ENCODE assay signal across 9 mouse cellular contexts in the genomic region with DNA sequence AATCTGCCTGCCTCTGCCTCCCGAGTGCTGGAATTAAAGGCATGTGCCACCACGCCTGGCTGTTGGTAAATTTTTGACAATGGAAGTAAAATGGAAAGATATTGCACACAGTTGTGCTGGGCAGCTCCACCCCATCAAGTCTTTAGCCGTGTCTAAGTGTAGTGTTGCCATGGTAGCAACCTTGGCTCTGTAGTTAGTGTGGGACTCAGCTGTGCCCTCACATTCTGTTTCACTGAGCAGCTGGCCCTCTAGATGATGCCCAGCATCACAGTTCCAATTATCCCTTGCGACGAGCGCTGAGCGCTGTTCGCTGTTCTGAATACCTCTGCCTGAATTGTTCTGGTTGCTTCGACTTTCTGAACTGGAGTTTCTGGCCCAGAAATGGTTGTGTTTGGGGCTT. TPM values are rescaled to one million over a fixed set of nuclear protein-coding genes. Genes with fewer than 3 reads are reported as not detected.
A peak's percentile ranks its signal among the peaks of the same experiment; 100 is the strongest.
DNase-seq lines count a peak whose midpoint lies in the region; ATAC-seq lines count a peak whose summit lies in the region.
"Had no signal": no experiment of that assay in that cellular context is flagged by ENCODE, and none has a peak within 500 bp of the region (broad histone marks: within the 10 kb centered on the region; RNA-seq: fewer than 3 reads in every experiment).

No protein-coding gene starts in this region.

- H3K4me2 ChIP-seq in heart, embryonic 16.5 days (ENCODE audit: low read depth, low read length), result no peak overlapping the region
- no peak overlapping the region for H3K4me2 ChIP-seq in forebrain, embryonic 14.5 days (ENCODE audit: low read length)
- H3K4me2 ChIP-seq in midbrain, embryonic 14.5 days (ENCODE audit: low read length), result no peak overlapping the region

- H3K27ac ChIP-seq in heart, embryonic 16.5 days (ENCODE audit: low read length), result peak overlapping the region; percentile 97
- peak overlapping the region; percentile 70 for H3K27ac ChIP-seq in forebrain, embryonic 14.5 days (ENCODE audit: low read depth, low read length)
- H3K27ac ChIP-seq in midbrain, embryonic 14.5 days (replicated peaks; ENCODE audit: low read depth, low read length), result peak overlapping the region; percentile 49; the same call in 1 of the 2 replicates

- H3K4me1 ChIP-seq in heart, embryonic 16.5 days (ENCODE audit: control insufficient read depth, insufficient read depth, low read length), result peaks cover 76% of the 10 kb centered on the region
- H3K4me1 ChIP-seq in forebrain, embryonic 14.5 days (ENCODE audit: control insufficient read depth, insufficient read depth, low read length), result peaks cover 30% of the 10 kb centered on the region
- peaks cover 38% of the 10 kb centered on the region for H3K4me1 ChIP-seq in midbrain, embryonic 14.5 days (ENCODE audit: control insufficient read depth, insufficient read depth, low read length)

- no peak overlapping the region for H3K9ac ChIP-seq in heart, embryonic 16.5 days (ENCODE audit: low read length)
- no peak overlapping the region for H3K9ac ChIP-seq in forebrain, embryonic 14.5 days (ENCODE audit: low read length)
- H3K9ac ChIP-seq in midbrain, embryonic 14.5 days (replicated peaks; ENCODE audit: low read length), result no peak overlapping the region

- H3K4me3 ChIP-seq in heart, embryonic 16.5 days (ENCODE audit: low read length), result no peak overlapping the region
- no peak overlapping the region for H3K4me3 ChIP-seq in forebrain, embryonic 14.5 days (ENCODE audit: low read depth, low read length)
- no peak overlapping the region for H3K4me3 ChIP-seq in midbrain, embryonic 14.5 days (replicated peaks; ENCODE audit: low read depth, low read length)

- no peaks in the 10 kb centered on the region for H3K27me3 ChIP-seq in heart, embryonic 16.5 days (ENCODE audit: control insufficient read depth, insufficient read depth, low read length)
- no peaks in the 10 kb centered on the region for H3K27me3 ChIP-seq in forebrain, embryonic 14.5 days (replicated peaks; ENCODE audit: control insufficient read depth, insufficient read depth, low read length)
- H3K27me3 ChIP-seq in midbrain, embryonic 14.5 days (ENCODE audit: control insufficient read depth, insufficient read depth, low read length), result no peaks in the 10 kb centered on the region

- 0 out of 2 replicates have a peak, but pooled peaks cover 2% of the 10 kb centered on the region for H3K36me3 ChIP-seq in heart, embryonic 16.5 days (ENCODE audit: control insufficient read depth, insufficient read depth)
- H3K36me3 ChIP-seq in forebrain, embryonic 14.5 days (ENCODE audit: control insufficient read depth, insufficient read depth, low read length), result no peaks in the 10 kb centered on the region
- no peaks in the 10 kb centered on the region for H3K36me3 ChIP-seq in midbrain, embryonic 14.5 days (ENCODE audit: control insufficient read depth, insufficient read depth, low read length)

- intact Hi-C loops in heart, postnatal 10 days (cut with DNase I), result loop anchor here (2.0 kb wide), 1 partner anchor 23 kb away; no protein-coding TSS in a partner anchor

- H3K9me3 ChIP-seq in heart, embryonic 16.5 days (replicated peaks; ENCODE audit: control insufficient read depth, low read length), result no peaks in the 10 kb centered on the region
- no peaks in the 10 kb centered on the region for H3K9me3 ChIP-seq in forebrain, embryonic 14.5 days (replicated peaks; ENCODE audit: control insufficient read depth, low read length)
- H3K9me3 ChIP-seq in midbrain, embryonic 14.5 days (ENCODE audit: control insufficient read depth, low read length), result no peaks in the 10 kb centered on the region

- no peak for DNase-seq in heart, postnatal 10 days
- DNase-seq in adrenal gland, postnatal 14 days, result peak; percentile 66
- DNase-seq in forebrain, embryonic 14.5 days (ENCODE audit: low spot score), result peak; percentile 82
- peak; percentile 64 for DNase-seq in midbrain, embryonic 14.5 days
- no peak for DNase-seq in natural killer cell, adult 2 months (ENCODE audit: low spot score in 2 of 2)
- DNase-seq in yolk sac, embryonic 10.5 days (ENCODE audit: low spot score), result no peak

- ATAC-seq in heart, embryonic 16.5 days (replicated peaks; ENCODE audit: extremely low read depth, insufficient read depth, low FRiP score), result no peak
- peak; percentile 86 for ATAC-seq in forebrain, embryonic 14.5 days
- no peak for ATAC-seq in midbrain, embryonic 14.5 days (ENCODE audit: low FRiP score, low TSS enrichment)
- ATAC-seq in inflammation-experienced regulatory T-cells, adult 6 months, result no peak

- 73% methylated on average over 9 of the region's 9 CpGs for whole genome bisulfite sequencing in heart, embryonic 16.5 days
- 39% methylated on average over 9 of the region's 9 CpGs for WGBS in forebrain, embryonic 14.5 days
- WGBS in midbrain, embryonic 14.5 days, result 50% methylated on average over 9 of the region's 9 CpGs

RNA-seq across cellular contexts. Expression of a gene that starts 25.5 kb away (rescaled TPM):
- polyA plus RNA-seq in heart, embryonic 16.5 days (2015; fragmentation: Nextera tagmentation; extraction: Ambion mirVana), result 139 and 147 TPM in 2 replicates
- total RNA-seq in heart, postnatal 10 days (2021), result 10 to 100 TPM; 69.6 to 78.9 TPM
- 60.4 and 79.3 TPM in 2 replicates for total RNA-seq in adrenal gland, postnatal 14 days (2021)
- 119 and 120 TPM in 2 replicates for polyA plus RNA-seq in forebrain, embryonic 14.5 days (2014; fragmentation: Nextera tagmentation; extraction: Ambion mirVana)
- 106 and 122 TPM in 2 replicates for polyA plus RNA-seq in midbrain, embryonic 14.5 days (2014; fragmentation: Nextera tagmentation; extraction: Ambion mirVana)
- 100 to 1,000 TPM; 222 to 259 (median 234) TPM for polyA plus RNA-seq in inflammation-experienced regulatory T-cells, adult 6 months (2017; shearing (Covaris generic))

RNA-seq across cellular contexts. Expression of a gene that starts 27.9 kb away (rescaled TPM):
- 3.3 and 3.8 TPM in 2 replicates for polyA plus RNA-seq in heart, embryonic 16.5 days (2015; fragmentation: Nextera tagmentation; extraction: Ambion mirVana)
- 1 to 10 TPM; 8.3 to 8.7 TPM for total RNA-seq in heart, postnatal 10 days (2021)
- total RNA-seq in adrenal gland, postnatal 14 days (2021), result 9.1 and 15.4 TPM in 2 replicates
- polyA plus RNA-seq in forebrain, embryonic 14.5 days (2014; fragmentation: Nextera tagmentation; extraction: Ambion mirVana), result 0.86 and 2.7 TPM in 2 replicates
- polyA plus RNA-seq in midbrain, embryonic 14.5 days (2014; fragmentation: Nextera tagmentation; extraction: Ambion mirVana), result 3.6 and 5.3 TPM in 2 replicates
- 10 to 100 TPM; 20.0 to 42.0 (median 21.1) TPM for polyA plus RNA-seq in inflammation-experienced regulatory T-cells, adult 6 months (2017; shearing (Covaris generic))

RNA-seq across cellular contexts. Expression of a gene that starts 57.6 kb away (rescaled TPM):
- polyA plus RNA-seq in heart, embryonic 16.5 days (2015; fragmentation: Nextera tagmentation; extraction: Ambion mirVana), result 16.4 and 17.2 TPM in 2 replicates
- total RNA-seq in heart, postnatal 10 days (2021), result 1 to 10 TPM; 2.2 to 2.3 TPM
- total RNA-seq in adrenal gland, postnatal 14 days (2021), result 8.4 and 10.5 TPM in 2 replicates
- 25.3 and 26.8 TPM in 2 replicates for polyA plus RNA-seq in forebrain, embryonic 14.5 days (2014; fragmentation: Nextera tagmentation; extraction: Ambion mirVana)
- polyA plus RNA-seq in midbrain, embryonic 14.5 days (2014; fragmentation: Nextera tagmentation; extraction: Ambion mirVana), result 22.2 and 33.7 TPM in 2 replicates
- polyA plus RNA-seq in inflammation-experienced regulatory T-cells, adult 6 months (2017; shearing (Covaris generic)), result 1 to 10 TPM; 2.4 to 6.2 (median 3.8) TPM

RNA-seq across cellular contexts. Expression of a gene that starts 59.8 kb away (rescaled TPM):
- polyA plus RNA-seq in heart, embryonic 16.5 days (2015; fragmentation: Nextera tagmentation; extraction: Ambion mirVana), result 4,391 and 5,295 TPM in 2 replicates
- over 10,000 TPM; 11,120 to 11,825 TPM for total RNA-seq in heart, postnatal 10 days (2021)
- 0.37 TPM in 1 of 2 replicates, not detected in the other for total RNA-seq in adrenal gland, postnatal 14 days (2021)
- 0.33 TPM in 1 of 2 replicates, not detected in the other for polyA plus RNA-seq in forebrain, embryonic 14.5 days (2014; fragmentation: Nextera tagmentation; extraction: Ambion mirVana)
- polyA plus RNA-seq in midbrain, embryonic 14.5 days (2014; fragmentation: Nextera tagmentation; extraction: Ambion mirVana), result 0.25 TPM in 1 of 2 replicates, not detected in the other
- polyA plus RNA-seq in inflammation-experienced regulatory T-cells, adult 6 months (2017; shearing (Covaris generic)), result not detected
- total RNA-seq: MEL had no signal

Comparison
In these comparisons a context has a peak if more than half of its experiments do, and no peak if none do; other contexts are left out.
1. DNase-seq: peak in adrenal gland, postnatal 14 days (single experiment), forebrain, embryonic 14.5 days (single experiment) and midbrain, embryonic 14.5 days (single experiment); none in heart, postnatal 10 days (0 of 2), natural killer cell, adult 2 months (0 of 2) and yolk sac, embryonic 10.5 days (single experiment).
2. Peak in every context shown above with its lines, with median percentiles within 50 percentile points of each other: H3K27ac ChIP-seq.